Mouse (Mus musculus) lung, adult 2 months (tissue): ENCODE measurements around the gene Spns2.

Source experiments
- CTCF ChIP-seq: fragments of 200-500 bp; IDR thresholded peaks from 2 replicates; pipeline ENCODE4 v1.5.1; 2011; ENCODE audit warnings: mild to moderate bottlenecking, low read length, control low read depth; ENCODE audit not compliant: insufficient read depth
- POLR2A ChIP-seq: fragments of 200-500 bp; IDR thresholded peaks from 2 replicates; pipeline ENCODE4 v1.6.1; 2011; ENCODE audit warnings: low read depth, mild to moderate bottlenecking, control low read depth, low read length, borderline replicate concordance; ENCODE audit errors: extremely low read depth

- TF ChIP-seq CTCF, result no peak
- no peak for TF ChIP-seq POLR2A
Observed at GRCm38 (mm10) chr11:72453105-72453953, 36.4 kb downstream of the Spns2 start.
